Mouse (Mus musculus): ENCODE data around the gene Mia. TPM values are rescaled to one million over a fixed set of nuclear protein-coding genes. Genes with fewer than 3 reads are reported as not detected.
A peak's percentile ranks its signal among the peaks of the same experiment; 100 is the strongest.

Mia gene
- total RNA-seq, 2 experiments from 2014 or later: 0.62 to 2.3 TPM

- no peak for DNase-seq (ENCODE audit: low spot score in 2 of 2)
Observed at GRCm38 (mm10) chr7:27162780-27163449, 18.0 kb downstream of the Mia start.

- DNase-seq (ENCODE audit: low spot score in 2 of 2): no peak
Observed at GRCm38 (mm10) chr7:27161744-27162143, 19.2 kb downstream of the Mia start.

- no peak for DNase-seq (ENCODE audit: low spot score in 2 of 2)
Observed at GRCm38 (mm10) chr7:27160921-27161320, 20.0 kb downstream of the Mia start.

GRCm38 (mm10) chr7:27159882-27160281 lies 21.1 kb downstream of the Mia start:
- DNase-seq (ENCODE audit: low spot score in 2 of 2): peak; percentile 68 to 73

- DNase-seq (ENCODE audit: low spot score in 2 of 2): no peak
Observed at GRCm38 (mm10) chr7:27159256-27159655, 21.7 kb downstream of the Mia start.

GRCm38 (mm10) chr7:27158171-27158570 lies 22.8 kb downstream of the Mia start:
- no peak for DNase-seq (ENCODE audit: low spot score in 2 of 2)

- DNase-seq (ENCODE audit: low spot score in 2 of 2): no peak
Observed at GRCm38 (mm10) chr7:27156005-27156404, 25.0 kb downstream of the Mia start.

GRCm38 (mm10) chr7:27153205-27153764 lies 27.7 kb downstream of the Mia start, which contains the start of gene Cyp2t4:
Cyp2t4 (plus strand) TSS chr7:27153714.
- no peak for DNase-seq (ENCODE audit: low spot score in 2 of 2)

- no peak for DNase-seq (ENCODE audit: low spot score in 2 of 2)
Observed at GRCm38 (mm10) chr7:27136410-27136996, 44.5 kb downstream of the Mia start.

- DNase-seq (ENCODE audit: low spot score in 2 of 2): no peak
Observed at GRCm38 (mm10) chr7:27133757-27134156, 47.2 kb downstream of the Mia start.

- DNase-seq (ENCODE audit: low spot score in 2 of 2): no peak
Observed at GRCm38 (mm10) chr7:27133156-27133555, 47.8 kb downstream of the Mia start.

- no peak for DNase-seq (ENCODE audit: low spot score in 2 of 2)
Observed at GRCm38 (mm10) chr7:27132588-27132987, 48.4 kb downstream of the Mia start.

- DNase-seq (ENCODE audit: low spot score in 2 of 2): no peak
Observed at GRCm38 (mm10) chr7:27131387-27131786, 49.6 kb downstream of the Mia start.

GRCm38 (mm10) chr7:27130521-27131370 lies 50.2 kb downstream of the Mia start:
- DNase-seq (ENCODE audit: low spot score in 2 of 2): no peak

- DNase-seq (ENCODE audit: low spot score in 2 of 2): no peak
Observed at GRCm38 (mm10) chr7:27129811-27130210, 51.1 kb downstream of the Mia start.

Small RNA genes within 50 kb of the gene (microRNA-seq; reads per million reads assigned to microRNA genes)
- gene Mir1191: not detected
- gene Mir3101: 1.1 reads per million

Other genes starting within 250 kb of the Mia start
- gene Cyp2a22, start 241.8 kb downstream of the Mia start, total RNA-seq (2021): 1 to 10 TPM in 1 of 2 experiments, not detected in 1; 4.4 TPM
- gene Cyp2a12, start 152.1 kb downstream of the Mia start, total RNA-seq (2021): 10 to 100 TPM in 1 of 2 experiments, 1 to 10 TPM in 1; 2.1 to 16.2 TPM
- 100 to 1,000 TPM; 148 to 161 TPM for gene Cyp2f2, start 61.2 kb downstream of the Mia start, total RNA-seq (2021)
- not detected for gene Cyp2t4, start 27.4 kb downstream of the Mia start, total RNA-seq (2021)
- 100 to 1,000 TPM; 106 to 111 TPM for gene Egln2, start 14.4 kb downstream of the Mia start, total RNA-seq (2021)
- gene Rab4b, start 2.3 kb downstream of the Mia start, total RNA-seq (2021): 10 to 100 TPM; 53.3 to 60.8 TPM
- not detected for gene Gm21983, start 71 bp downstream of the Mia start, total RNA-seq (2021)
- 10 to 100 TPM; 19.2 to 22.7 TPM for gene BC024978, start 14.6 kb upstream of the Mia start, total RNA-seq (2021)
- gene Snrpa, start 15.1 kb upstream of the Mia start, total RNA-seq (2021): 100 to 1,000 TPM; 102 to 104 TPM
- 10 to 100 TPM; 12.7 to 14.4 TPM for gene Itpkc, start 47.5 kb upstream of the Mia start, total RNA-seq (2021)
- 10 to 100 TPM; 37.1 to 42.0 TPM for gene Coq8b, start 51.9 kb upstream of the Mia start, total RNA-seq (2021)
- gene Numbl, start 77.3 kb upstream of the Mia start, total RNA-seq (2021): 10 to 100 TPM; 21.0 to 21.1 TPM
- gene Ltbp4, start 156.5 kb upstream of the Mia start, total RNA-seq (2021): 100 to 1,000 TPM in 1 of 2 experiments, 10 to 100 TPM in 1; 95.4 to 102 TPM
- 10 to 100 TPM; 22.9 to 31.7 TPM for gene Shkbp1, start 174.9 kb upstream of the Mia start, total RNA-seq (2021)
- 1 to 10 TPM in 1 of 2 experiments, not detected in 1; 2.5 TPM for gene Gm20479, start 176.3 kb upstream of the Mia start, total RNA-seq (2021)